Mouse (Mus musculus) heart, adult 9 months (tissue): Measurements from ENCODE around the gene Cd180.

ENCODE experiments used
- DNase-seq, 2 experiments: peaks; one replicate each; pipeline ENCODE4 v3.0.0; 2022; ENCODE audit warnings: low spot score in 2 of 2

The Cd180 gene

DNA sequence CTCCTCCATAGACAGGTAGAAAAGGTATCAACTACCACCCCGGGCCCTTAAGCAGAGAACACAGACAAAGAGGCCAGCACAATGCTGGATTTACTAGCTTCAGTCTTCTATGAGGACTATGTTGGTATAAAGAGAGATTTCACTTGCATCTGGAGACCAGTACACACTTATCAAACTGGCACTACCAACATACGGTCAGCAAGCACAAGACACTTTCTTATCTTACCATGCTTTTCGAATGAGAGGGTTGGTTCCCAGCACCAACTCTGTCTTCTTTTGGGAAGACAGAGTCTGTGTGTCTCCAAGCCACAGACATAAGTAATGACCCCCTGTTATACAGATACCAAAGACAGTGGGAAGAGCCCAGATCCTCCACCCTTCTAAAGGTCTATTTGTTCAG lies 85.5 kb downstream of the Cd180 start:
- DNase-seq: no peak

DNA sequence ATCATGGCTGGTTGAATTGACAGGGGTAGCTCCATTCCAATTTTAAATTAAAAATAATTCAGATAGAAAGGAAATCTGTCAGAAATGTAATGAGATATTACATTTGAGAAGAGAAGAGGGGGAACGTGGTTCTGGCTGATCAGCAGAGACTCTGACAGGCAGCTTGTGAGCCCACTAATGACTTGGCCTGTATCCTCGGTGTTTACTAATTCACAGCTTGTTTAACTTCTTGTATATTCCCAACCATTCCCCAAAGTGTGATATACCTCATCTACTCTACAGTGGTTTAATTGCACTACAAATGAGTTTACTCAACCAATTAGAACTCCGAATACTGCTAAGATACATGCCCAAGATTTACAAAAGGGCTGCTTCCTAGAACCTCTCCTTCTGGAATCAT lies 85.9 kb downstream of the Cd180 start:
- no peak for DNase-seq

DNA sequence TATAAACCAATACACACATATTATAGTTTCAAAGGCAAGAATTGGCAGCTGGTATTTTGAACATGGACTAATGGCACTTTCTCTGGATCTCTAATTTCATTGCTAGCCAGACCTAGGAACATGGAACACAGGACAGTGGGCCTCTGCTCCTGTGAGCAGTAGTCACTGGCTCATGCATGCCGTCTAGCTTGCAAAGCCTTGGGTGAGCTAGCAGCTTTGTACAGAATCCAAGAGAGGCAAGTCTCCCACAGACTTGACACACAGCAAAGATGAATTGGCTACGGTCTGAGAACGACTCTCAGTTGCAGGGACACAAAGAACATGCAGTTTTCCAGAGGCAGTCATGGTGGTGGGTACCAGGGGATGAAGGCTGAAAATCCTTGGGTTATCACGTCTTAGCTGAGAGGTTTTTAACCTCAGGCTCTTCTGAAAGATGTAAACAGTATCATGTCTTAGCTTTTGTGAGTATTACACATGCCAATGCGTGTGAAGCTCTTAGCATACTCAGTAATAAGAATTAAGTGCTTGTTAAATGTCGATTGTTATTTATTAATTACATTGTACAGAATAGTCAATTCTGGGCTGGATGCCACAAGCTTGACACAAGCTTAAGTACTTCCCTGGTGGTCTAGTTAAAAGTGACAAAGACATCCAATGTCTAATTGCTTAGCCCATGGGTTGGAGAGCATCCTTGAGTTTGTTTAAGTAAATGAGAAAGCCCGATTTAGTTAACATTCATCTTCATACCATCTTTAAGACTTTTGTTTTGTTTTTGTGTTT lies 90.4 kb downstream of the Cd180 start:
- no peak for DNase-seq

DNA sequence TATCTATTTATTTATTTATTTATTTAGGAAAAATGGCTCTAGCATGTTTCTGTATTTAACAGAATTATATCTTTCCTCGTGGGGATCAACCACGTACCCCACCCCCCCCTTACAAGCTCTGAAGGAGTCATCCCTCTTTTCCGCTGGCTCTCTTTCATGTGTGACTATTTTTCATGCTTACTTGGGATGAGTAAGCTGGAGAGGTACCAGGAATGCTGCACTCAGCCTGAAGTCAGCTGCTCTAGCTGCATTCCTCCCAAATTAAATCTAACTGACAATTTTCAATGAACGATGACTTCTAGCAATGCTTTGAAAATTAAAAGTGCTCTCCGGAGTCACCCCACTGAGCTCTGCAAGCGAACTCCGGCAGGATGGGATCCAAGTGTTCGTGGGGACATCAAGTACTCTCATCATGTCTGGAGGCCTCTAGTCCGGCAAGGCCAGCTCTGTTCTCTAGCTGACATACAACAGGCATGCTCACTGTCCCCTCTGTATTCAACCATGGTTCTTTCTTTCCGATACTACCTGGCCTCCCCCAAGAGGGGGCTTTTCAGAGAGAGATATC lies 93.4 kb downstream of the Cd180 start:
- no peak for DNase-seq
